Mouse (Mus musculus) left cerebral cortex, postnatal 14 days (tissue): Measurements from ENCODE around the gene Ftsj1. TPM values are rescaled to one million over a fixed set of nuclear protein-coding genes. Genes with fewer than 3 reads are reported as not detected.

ENCODE experiments used
- total RNA-seq, 2 experiments: library from RNA; stranded (reverse); gene quantifications; 2 replicates each; pipeline ENCODE4 v1.2.3; 2021

Ftsj1 gene
- total RNA-seq, 2 experiments from 2014 or later = 22.7 to 25.9 TPM

Other genes starting within 250 kb of the Ftsj1 start
- gene Glod5, start 233.9 kb downstream of the Ftsj1 start, total RNA-seq = under 1 TPM in 1 of 2 experiments, not detected in 1; 0.75 TPM
- gene Suv39h1, start 177.6 kb downstream of the Ftsj1 start, total RNA-seq = 10 to 100 TPM; 27.2 to 30.8 TPM
- gene Was, start 161.9 kb downstream of the Ftsj1 start, total RNA-seq = 1 to 10 TPM; 1.1 to 2.9 TPM
- 100 to 1,000 TPM; 216 to 236 TPM for gene Wdr13, start 119.5 kb downstream of the Ftsj1 start, total RNA-seq
- 100 to 1,000 TPM; 198 to 216 TPM for gene Rbm3, start 106.5 kb downstream of the Ftsj1 start, total RNA-seq
- gene Tbc1d25, start 76.2 kb downstream of the Ftsj1 start, total RNA-seq = 10 to 100 TPM; 15.7 to 16.3 TPM
- gene Ebp, start 58.9 kb downstream of the Ftsj1 start, total RNA-seq = 10 to 100 TPM; 31.7 to 33.3 TPM
- gene Porcn, start 45.9 kb downstream of the Ftsj1 start, total RNA-seq = 10 to 100 TPM; 83.2 to 83.3 TPM
- gene Slc38a5, start 18.7 kb upstream of the Ftsj1 start, total RNA-seq = 10 to 100 TPM; 11.9 to 12.7 TPM
- not detected for gene Ssxb10, start 75.0 kb upstream of the Ftsj1 start, total RNA-seq
- gene Ssxb9, start 114.6 kb upstream of the Ftsj1 start, total RNA-seq = not detected
- gene Ssxb1, start 160.9 kb upstream of the Ftsj1 start, total RNA-seq = not detected
- gene Ssxb2, start 209.3 kb upstream of the Ftsj1 start, total RNA-seq = not detected